Mouse (Mus musculus) left cerebral cortex, adult 9 months (tissue): ENCODE measurements around the gene Fstl1.

Experiments used
- DNase-seq, 2 experiments: peaks; one replicate each; pipeline ENCODE4 v3.0.0; 2022; ENCODE audit warnings: low spot score in 2 of 2

Gene Fstl1

GRCm38 (mm10) chr16:37817986-37818385, 41.3 kb downstream of the Fstl1 start:
- no peak for DNase-seq

- DNase-seq, result no peak
Measured at GRCm38 (mm10) chr16:37823949-37824348, 47.3 kb downstream of the Fstl1 start.

DNA sequence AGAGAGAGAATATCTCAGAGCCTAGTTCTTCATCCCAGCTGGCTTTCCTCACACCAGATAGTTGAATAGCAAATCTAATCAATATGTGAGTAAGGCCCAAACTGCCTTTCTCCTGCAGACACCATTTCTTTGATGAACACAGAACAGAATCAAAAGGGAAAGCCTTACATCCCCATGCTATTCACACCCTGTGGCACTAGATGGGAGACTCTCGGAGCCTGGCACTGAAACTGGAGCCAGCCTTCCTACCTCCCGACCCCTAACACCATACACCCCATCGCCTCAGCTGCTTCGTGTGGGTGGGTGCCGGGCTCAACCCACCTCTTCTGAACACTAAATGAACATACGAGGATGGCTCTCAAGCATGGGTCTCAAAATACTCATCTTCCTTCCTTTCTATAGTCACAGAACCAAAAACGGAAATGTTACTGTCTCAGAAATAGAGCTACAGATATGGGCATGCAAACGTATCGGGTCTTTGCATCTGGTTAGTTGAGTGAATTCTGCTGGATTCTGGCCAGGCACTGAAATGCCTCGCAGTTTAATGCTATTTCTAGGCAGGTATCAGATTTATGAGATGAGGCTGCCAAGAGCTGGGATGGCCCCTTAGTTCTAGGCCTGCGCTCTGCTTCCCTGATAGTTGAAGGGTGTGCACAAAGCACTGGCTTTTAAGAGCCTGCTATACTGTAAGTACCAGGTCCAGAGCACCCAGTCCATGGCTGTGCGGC, 48.3 kb downstream of the Fstl1 start:
- peak in 1 of 2 experiments; percentile 47 for DNase-seq

DNA sequence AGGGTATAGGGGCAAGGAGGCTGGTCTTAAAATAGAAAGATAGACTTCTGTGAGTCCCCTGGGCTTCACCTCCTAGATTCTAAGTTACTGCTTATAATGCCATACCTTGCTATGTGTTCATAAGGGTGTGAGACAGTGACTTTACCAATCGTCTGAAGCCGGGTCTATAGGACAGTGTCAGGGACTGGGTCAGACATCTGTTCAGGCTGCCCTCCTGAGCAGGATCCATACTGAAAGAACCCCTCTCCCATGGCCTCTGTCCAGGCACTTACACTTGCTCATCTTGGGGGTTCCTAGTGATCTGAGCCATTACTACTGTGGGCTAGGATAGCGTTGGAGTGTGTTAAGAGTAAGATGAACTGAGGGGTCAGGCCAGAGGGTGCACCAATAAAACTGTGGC, 49.6 kb downstream of the Fstl1 start:
- no peak for DNase-seq

GRCm38 (mm10) chr16:37831041-37831440, 54.4 kb downstream of the Fstl1 start:
- DNase-seq, result no peak

DNA sequence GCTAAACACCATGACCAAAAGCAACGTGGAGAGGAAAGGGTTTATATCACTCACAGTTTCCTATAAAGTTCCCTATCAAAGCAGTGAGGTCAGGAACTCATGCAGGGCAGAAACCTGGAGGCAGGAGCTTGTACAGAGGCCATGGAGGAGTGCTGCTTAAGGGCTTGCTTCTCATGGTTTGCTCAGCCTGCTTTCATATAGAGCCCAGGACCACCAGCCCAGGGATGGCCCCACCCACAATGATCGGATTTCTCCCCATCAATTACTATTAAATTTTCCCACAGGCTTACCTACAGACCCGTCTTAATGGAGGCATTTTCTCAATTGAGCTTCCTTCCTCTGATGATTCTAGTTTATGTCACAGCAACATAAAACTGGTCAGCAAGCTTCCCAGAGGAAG, 60.9 kb downstream of the Fstl1 start:
- no peak for DNase-seq

GRCm38 (mm10) chr16:37842439-37842838, 65.8 kb downstream of the Fstl1 start:
- no peak for DNase-seq

- no peak for DNase-seq
Measured at GRCm38 (mm10) chr16:37843740-37844139, 67.1 kb downstream of the Fstl1 start.

GRCm38 (mm10) chr16:37845202-37845925, 68.7 kb downstream of the Fstl1 start:
- DNase-seq, result no peak

GRCm38 (mm10) chr16:37847081-37847480, 70.4 kb downstream of the Fstl1 start:
- no peak for DNase-seq

DNA sequence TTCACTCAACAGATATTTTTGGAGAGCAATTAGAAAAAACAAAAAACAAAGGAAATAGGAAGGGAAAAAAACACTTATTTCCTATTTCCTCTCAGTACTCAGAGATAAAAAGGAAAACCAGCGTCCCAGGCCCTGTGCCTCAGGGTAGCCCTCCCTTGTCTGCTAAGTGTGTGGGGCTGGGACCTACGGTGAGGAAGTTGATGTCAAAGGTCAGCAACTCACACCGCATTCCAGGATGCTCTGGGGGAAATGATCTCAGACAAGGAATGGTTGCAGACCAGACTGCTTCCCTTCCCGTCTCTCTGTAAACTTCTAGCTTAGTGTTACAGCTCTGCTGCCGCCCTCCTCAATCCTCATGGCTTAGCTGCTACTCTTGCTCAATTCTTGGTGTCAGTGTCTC, 74.7 kb downstream of the Fstl1 start:
- no peak for DNase-seq

- no peak for DNase-seq
Measured at GRCm38 (mm10) chr16:37853279-37853678, 76.6 kb downstream of the Fstl1 start.

- DNase-seq, result no peak
Measured at GRCm38 (mm10) chr16:37854054-37854453, 77.4 kb downstream of the Fstl1 start.

DNA sequence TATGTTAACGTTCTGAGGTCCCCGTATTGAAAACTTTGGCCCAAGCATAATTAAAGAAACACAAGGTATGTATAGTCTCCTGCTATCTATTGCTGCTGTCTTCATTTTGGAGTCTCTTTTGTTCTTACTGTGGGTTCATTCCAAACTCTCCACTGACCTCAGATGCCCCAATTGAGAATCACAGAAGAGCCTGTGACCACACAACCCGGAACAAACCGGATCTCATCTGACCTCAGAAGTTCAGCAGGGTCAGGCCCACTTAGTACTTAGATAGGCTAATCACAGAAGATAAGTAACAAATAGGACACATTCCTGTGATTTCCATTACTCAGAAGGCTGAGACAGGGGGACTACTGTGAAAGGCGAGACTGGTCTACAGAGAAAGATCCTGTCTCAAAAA, 77.9 kb downstream of the Fstl1 start:
- DNase-seq, result no peak

DNA sequence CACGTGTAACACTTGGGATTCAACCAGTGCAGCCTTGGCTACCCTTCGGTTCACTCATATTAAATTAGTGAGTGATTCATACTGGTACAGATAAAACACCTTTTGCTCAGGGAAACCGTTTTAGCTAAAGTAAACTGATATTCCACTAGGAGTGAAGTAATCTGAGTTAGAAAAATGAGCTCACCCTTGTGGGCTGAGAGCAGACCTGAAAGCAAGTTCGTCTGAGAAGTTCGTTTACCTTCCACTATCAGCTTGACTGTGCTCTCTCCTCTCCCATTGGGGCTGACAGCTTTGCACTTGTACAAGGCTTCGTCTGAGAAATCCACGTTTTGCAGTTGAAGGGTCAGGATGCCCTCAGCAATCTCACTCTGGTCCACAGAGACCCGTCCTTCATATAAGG, 78.9 kb downstream of the Fstl1 start:
- DNase-seq, result no peak

GRCm38 (mm10) chr16:37856327-37856726, 79.7 kb downstream of the Fstl1 start:
- DNase-seq, result no peak

DNA sequence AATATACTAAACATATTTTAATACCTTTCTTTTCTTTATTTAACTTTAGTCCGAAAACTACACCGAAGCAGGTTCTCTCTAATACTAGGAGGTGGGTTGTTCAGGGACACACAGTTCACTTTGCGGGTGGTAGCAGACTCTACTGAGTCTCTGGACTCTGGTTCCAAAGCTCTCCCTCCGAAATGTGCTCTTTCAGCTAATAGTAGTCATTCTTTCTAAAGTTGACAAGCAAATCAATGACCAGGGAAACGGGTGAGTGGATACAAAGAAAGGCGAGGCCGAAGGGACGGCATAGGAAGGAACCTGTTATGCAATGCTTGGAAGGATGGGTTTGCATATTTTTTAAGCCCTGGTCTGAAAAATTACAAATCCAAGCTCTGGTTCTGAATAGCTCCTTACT, 80.8 kb downstream of the Fstl1 start:
- DNase-seq, result no peak

GRCm38 (mm10) chr16:37860213-37860612, 83.5 kb downstream of the Fstl1 start:
- DNase-seq, result no peak

GRCm38 (mm10) chr16:37861029-37861428, 84.4 kb downstream of the Fstl1 start, which contains the start of gene Gm36028:
Gene Gm36028, minus strand, starts transcription at chr16:37861146.
- DNase-seq, result no peak

DNA sequence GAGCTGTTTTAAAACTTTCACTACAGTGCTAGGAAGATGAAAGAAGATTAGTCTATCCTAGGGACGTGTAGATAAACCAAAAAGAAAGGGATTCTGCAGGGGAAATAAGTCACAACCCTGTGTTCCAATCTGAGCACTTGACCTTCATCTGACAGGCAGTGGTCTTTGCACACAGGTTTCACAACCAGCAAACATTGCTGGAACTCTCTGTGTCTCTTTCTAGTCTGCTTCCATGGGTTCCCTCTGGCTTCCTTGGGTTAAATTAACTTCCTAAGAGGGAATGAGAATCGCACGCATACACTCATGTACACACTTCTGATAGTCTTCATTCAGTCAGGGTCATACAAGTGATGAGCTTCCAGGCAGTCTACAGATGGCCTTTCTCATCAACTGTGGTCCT, 87.2 kb downstream of the Fstl1 start:
- DNase-seq, result no peak

GRCm38 (mm10) chr16:37865841-37866240, 89.2 kb downstream of the Fstl1 start:
- DNase-seq, result no peak

GRCm38 (mm10) chr16:37867791-37868505, 91.3 kb downstream of the Fstl1 start, which contains the start of gene Lrrc58:
Gene Lrrc58, plus strand, starts transcription at chr16:37868389.
- DNase-seq, result peak; percentile 64 to 81
